Mouse (Mus musculus): ENCODE measurements around the gene Atp9a. TPM values are rescaled to one million over a fixed set of nuclear protein-coding genes. Genes with fewer than 3 reads are reported as not detected.

Atp9a gene
- polyA plus RNA-seq, 1 experiment from 2014 or later = 28.3 TPM

- peaks cover 5% of the 10 kb centered on the region; the same call in 1 of the 2 replicates for H3K27me3 ChIP-seq
- H3K9me3 ChIP-seq = peaks cover 4% of the 10 kb centered on the region; the same call in 1 of the 2 replicates
- H3K4me2 ChIP-seq = no peak overlapping the region
- no peak overlapping the region for H3K4me3 ChIP-seq (replicated peaks)
- peak; percentile 84 for ATAC-seq (ENCODE audit: low FRiP score)
- WGBS = 27% methylated on average over 9 of the region's 9 CpGs
- no peak overlapping the region for H3K9ac ChIP-seq
- H3K36me3 ChIP-seq (replicated peaks) = peaks cover 52% of the 10 kb centered on the region
- peaks cover 30% of the 10 kb centered on the region for H3K4me1 ChIP-seq
- H3K27ac ChIP-seq = peak overlapping the region; percentile 84
Observed at GRCm38 (mm10) chr2:168677650-168678049, 64.6 kb downstream of the Atp9a start.

- no peak for ATAC-seq (ENCODE audit: low FRiP score)
- WGBS = 96% methylated on average over 9 of the region's 9 CpGs
- H3K27me3 ChIP-seq = peaks cover 5% of the 10 kb centered on the region; the same call in 1 of the 2 replicates
Observed at GRCm38 (mm10) chr2:168671724-168672123, 70.5 kb downstream of the Atp9a start.

DNA sequence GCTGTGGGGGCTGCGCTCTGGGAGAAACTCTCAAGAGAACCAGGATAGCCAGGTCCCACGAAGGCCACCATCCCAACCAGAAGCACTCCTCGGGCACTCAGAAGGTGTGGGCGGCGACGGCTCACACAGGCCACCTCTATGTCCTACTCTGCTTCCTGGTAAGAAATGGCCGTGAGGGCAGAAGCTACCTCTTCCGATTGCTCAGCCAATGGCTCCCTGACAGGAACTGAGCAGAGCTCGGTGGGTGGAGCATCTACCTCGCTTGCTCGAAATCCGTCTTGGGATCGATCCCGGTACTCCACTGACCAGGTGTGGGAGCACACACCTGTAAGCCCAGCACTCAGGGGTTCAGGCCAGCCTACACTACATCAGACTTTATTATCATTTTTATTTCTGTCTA, 72.0 kb downstream of the Atp9a start:
- H3K4me3 ChIP-seq (replicated peaks) = no peak overlapping the region
- 88% methylated on average over 14 of the region's 14 CpGs for WGBS
- H3K36me3 ChIP-seq (replicated peaks) = peaks cover 42% of the 10 kb centered on the region
- H3K27ac ChIP-seq = no peak overlapping the region
- H3K4me1 ChIP-seq = no peaks in the 10 kb centered on the region
- no peak overlapping the region for H3K9ac ChIP-seq
- H3K27me3 ChIP-seq = no peaks in the 10 kb centered on the region; the same call in 1 of the 2 replicates
- H3K4me2 ChIP-seq = no peak overlapping the region
- ATAC-seq (ENCODE audit: low FRiP score) = no peak
- H3K9me3 ChIP-seq = no peaks in the 10 kb centered on the region

More at GRCm38 (mm10) chr2:168671724-168672123, 70.5 kb downstream of the Atp9a start:
- no peak overlapping the region for H3K27ac ChIP-seq
- peaks cover 1% of the 10 kb centered on the region; the same call in 1 of the 2 replicates for H3K4me1 ChIP-seq
- H3K9me3 ChIP-seq = no peaks in the 10 kb centered on the region
- H3K4me2 ChIP-seq = no peak overlapping the region
- no peak overlapping the region for H3K9ac ChIP-seq
- no peak overlapping the region for H3K4me3 ChIP-seq (replicated peaks)
- peaks cover 45% of the 10 kb centered on the region for H3K36me3 ChIP-seq (replicated peaks)

- Histone ChIP-seq H3K4me1 (no peaks in the 10 kb centered on the region), H3K36me3 (replicated peaks) (peaks cover 37% of the 10 kb centered on the region), H3K9me3 (no peaks in the 10 kb centered on the region), H3K4me3 (replicated peaks) (no peak overlapping the region), H3K27ac (no peak overlapping the region), H3K9ac (no peak overlapping the region), H3K27me3 (no peaks in the 10 kb centered on the region), H3K4me2 (no peak overlapping the region)
- 67% methylated on average over 13 of the region's 13 CpGs for WGBS
- no peak for ATAC-seq (ENCODE audit: low FRiP score)
Observed at GRCm38 (mm10) chr2:168669762-168670161, 72.4 kb downstream of the Atp9a start.

- H3K9me3 ChIP-seq = no peaks in the 10 kb centered on the region
- WGBS = 83% methylated on average over 13 of the region's 13 CpGs
- no peak overlapping the region for H3K9ac ChIP-seq
- H3K4me2 ChIP-seq = no peak overlapping the region
- ATAC-seq (ENCODE audit: low FRiP score) = no peak
- no peak overlapping the region for H3K27ac ChIP-seq
- H3K27me3 ChIP-seq = no peaks in the 10 kb centered on the region
- H3K36me3 ChIP-seq (replicated peaks) = peaks cover 24% of the 10 kb centered on the region
- no peaks in the 10 kb centered on the region for H3K4me1 ChIP-seq
- H3K4me3 ChIP-seq (replicated peaks) = no peak overlapping the region
Observed at GRCm38 (mm10) chr2:168667745-168668144, 74.5 kb downstream of the Atp9a start.

DNA sequence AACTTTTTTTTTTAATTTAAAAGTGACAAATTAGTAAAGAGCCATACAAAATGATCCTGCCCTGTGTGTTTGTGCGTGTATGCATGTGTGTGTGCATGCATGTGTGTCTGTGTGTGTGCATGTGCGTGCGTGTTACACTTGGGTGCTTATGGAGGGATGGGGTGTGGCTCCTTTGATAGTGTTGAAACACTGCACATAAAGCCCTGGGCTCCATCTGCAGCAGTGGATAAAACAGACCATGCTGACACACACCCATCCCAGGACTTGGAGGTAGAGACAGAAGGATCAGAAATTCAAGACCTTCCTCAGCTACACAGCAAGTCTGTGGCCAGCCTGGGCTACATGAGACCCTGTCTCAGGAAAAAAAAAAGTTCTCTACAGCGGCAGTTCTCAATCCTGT, 76.5 kb downstream of the Atp9a start:
- H3K27me3 ChIP-seq = no peaks in the 10 kb centered on the region
- no peak for ATAC-seq (ENCODE audit: low FRiP score)
- H3K4me3 ChIP-seq (replicated peaks) = no peak overlapping the region
- H3K36me3 ChIP-seq (replicated peaks) = peaks cover 18% of the 10 kb centered on the region
- no peak overlapping the region for H3K27ac ChIP-seq
- no peak overlapping the region for H3K9ac ChIP-seq
- no peak overlapping the region for H3K4me2 ChIP-seq
- H3K9me3 ChIP-seq = no peaks in the 10 kb centered on the region
- H3K4me1 ChIP-seq = no peaks in the 10 kb centered on the region
- WGBS = 89% methylated on average over 4 of the region's 4 CpGs

- H3K4me2 ChIP-seq = no peak overlapping the region
- peaks cover 20% of the 10 kb centered on the region for H3K36me3 ChIP-seq (replicated peaks)
- ATAC-seq (ENCODE audit: low FRiP score) = no peak
- no peak overlapping the region for H3K4me3 ChIP-seq (replicated peaks)
- no peak overlapping the region for H3K9ac ChIP-seq
- 66% methylated on average over 5 of the region's 5 CpGs for WGBS
- no peaks in the 10 kb centered on the region for H3K27me3 ChIP-seq
- H3K4me1 ChIP-seq = no peaks in the 10 kb centered on the region
- H3K27ac ChIP-seq = no peak overlapping the region
- no peaks in the 10 kb centered on the region for H3K9me3 ChIP-seq
Observed at GRCm38 (mm10) chr2:168663716-168664115, 78.5 kb downstream of the Atp9a start.

- Histone ChIP-seq H3K27me3 (no peaks in the 10 kb centered on the region), H3K36me3 (replicated peaks) (peaks cover 25% of the 10 kb centered on the region)
- ATAC-seq (ENCODE audit: low FRiP score) = no peak
Observed at GRCm38 (mm10) chr2:168663216-168663615, 79.0 kb downstream of the Atp9a start.

DNA sequence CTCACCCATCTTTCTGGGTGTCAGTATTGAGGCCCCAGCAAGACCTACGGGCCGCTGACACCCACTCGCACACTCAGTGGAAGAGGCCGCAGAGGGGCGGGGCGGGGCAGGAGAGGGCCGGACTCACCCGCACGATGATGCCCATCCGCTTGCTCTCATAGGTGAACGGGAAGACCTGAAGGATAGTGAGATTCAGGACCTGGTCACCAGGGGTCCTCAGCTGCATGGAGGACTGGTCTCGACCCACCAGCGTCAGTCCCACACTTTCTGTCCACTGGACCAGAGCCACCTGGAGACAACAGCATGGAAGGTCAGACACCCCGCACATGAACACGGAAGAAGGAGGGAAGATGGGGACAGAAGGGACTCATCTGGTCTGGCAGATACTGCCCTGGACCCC, 80.4 kb downstream of the Atp9a start:
- no peak for ATAC-seq (ENCODE audit: low FRiP score)
- 76% methylated on average over 14 of the region's 15 CpGs for WGBS
- Histone ChIP-seq H3K4me2 (no peak overlapping the region), H3K27me3 (no peaks in the 10 kb centered on the region), H3K9ac (no peak overlapping the region), H3K27ac (no peak overlapping the region), H3K36me3 (replicated peaks) (peaks cover 21% of the 10 kb centered on the region; the same call in 1 of the 2 replicates), H3K4me3 (replicated peaks) (no peak overlapping the region), H3K9me3 (no peaks in the 10 kb centered on the region), H3K4me1 (no peaks in the 10 kb centered on the region)

More at GRCm38 (mm10) chr2:168663216-168663615, 79.0 kb downstream of the Atp9a start:
- Histone ChIP-seq H3K9ac (no peak overlapping the region), H3K27ac (no peak overlapping the region), H3K4me3 (replicated peaks) (no peak overlapping the region), H3K9me3 (no peaks in the 10 kb centered on the region), H3K4me1 (no peaks in the 10 kb centered on the region), H3K4me2 (no peak overlapping the region)
- WGBS = 78% methylated on average over 7 of the region's 7 CpGs

GRCm38 (mm10) chr2:168660344-168660743, 81.9 kb downstream of the Atp9a start:
- Histone ChIP-seq H3K36me3 (replicated peaks) (peaks cover 21% of the 10 kb centered on the region; the same call in 1 of the 2 replicates), H3K4me3 (replicated peaks) (no peak overlapping the region), H3K4me2 (no peak overlapping the region), H3K9ac (no peak overlapping the region), H3K4me1 (no peaks in the 10 kb centered on the region), H3K27ac (no peak overlapping the region), H3K9me3 (no peaks in the 10 kb centered on the region), H3K27me3 (no peaks in the 10 kb centered on the region)
- WGBS = 60% methylated on average over 5 of the region's 5 CpGs
- ATAC-seq (ENCODE audit: low FRiP score) = no peak

DNA sequence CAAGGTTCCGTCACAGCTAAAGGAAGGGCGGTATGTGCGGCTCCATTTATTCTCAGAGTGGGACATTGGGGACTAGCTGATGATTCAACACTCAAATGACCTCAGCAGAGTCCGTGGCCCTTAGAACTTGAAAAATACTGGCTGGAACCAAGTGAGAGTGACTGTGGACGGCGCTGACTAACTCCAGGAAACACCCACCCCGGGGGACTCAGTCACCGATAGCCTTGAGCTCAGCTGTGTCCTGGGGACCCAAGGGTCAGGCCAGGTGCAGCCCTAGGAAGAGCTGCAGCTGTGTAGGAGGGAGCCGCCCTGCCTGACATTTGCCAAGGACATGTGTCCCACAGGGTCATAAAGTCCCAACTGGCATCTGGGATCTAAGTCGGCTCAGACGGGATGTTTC, 83.7 kb downstream of the Atp9a start:
- Histone ChIP-seq H3K9ac (no peak overlapping the region), H3K4me1 (no peaks in the 10 kb centered on the region), H3K27ac (no peak overlapping the region), H3K4me2 (no peak overlapping the region), H3K4me3 (replicated peaks) (no peak overlapping the region), H3K9me3 (no peaks in the 10 kb centered on the region), H3K27me3 (no peaks in the 10 kb centered on the region), H3K36me3 (replicated peaks) (peaks cover 23% of the 10 kb centered on the region)
- WGBS = 90% methylated on average over 11 of the region's 11 CpGs
- no peak for ATAC-seq (ENCODE audit: low FRiP score)

GRCm38 (mm10) chr2:168656569-168657308, 85.5 kb downstream of the Atp9a start:
- ATAC-seq (ENCODE audit: low FRiP score) = no peak
- no peak overlapping the region for H3K4me2 ChIP-seq
- H3K27ac ChIP-seq = no peak overlapping the region
- no peak overlapping the region for H3K9ac ChIP-seq
- WGBS = 80% methylated on average over 16 of the region's 16 CpGs
- H3K4me1 ChIP-seq = no peaks in the 10 kb centered on the region
- no peak overlapping the region for H3K4me3 ChIP-seq (replicated peaks)
- no peaks in the 10 kb centered on the region for H3K27me3 ChIP-seq
- H3K36me3 ChIP-seq (replicated peaks) = peaks cover 36% of the 10 kb centered on the region
- no peaks in the 10 kb centered on the region for H3K9me3 ChIP-seq

Data from forebrain, embryonic 12.5 days (tissue).